Mouse (Mus musculus) lung, postnatal 14 days (tissue): ENCODE results near the gene Mall.

ENCODE experiments used
- DNase-seq: peaks from one replicate; pipeline ENCODE4 v3.0.0; 2021

The Mall gene

GRCm38 (mm10) chr2:127728661-127729450, 876 bp downstream of the Mall start:
- DNase-seq = no peak

DNA sequence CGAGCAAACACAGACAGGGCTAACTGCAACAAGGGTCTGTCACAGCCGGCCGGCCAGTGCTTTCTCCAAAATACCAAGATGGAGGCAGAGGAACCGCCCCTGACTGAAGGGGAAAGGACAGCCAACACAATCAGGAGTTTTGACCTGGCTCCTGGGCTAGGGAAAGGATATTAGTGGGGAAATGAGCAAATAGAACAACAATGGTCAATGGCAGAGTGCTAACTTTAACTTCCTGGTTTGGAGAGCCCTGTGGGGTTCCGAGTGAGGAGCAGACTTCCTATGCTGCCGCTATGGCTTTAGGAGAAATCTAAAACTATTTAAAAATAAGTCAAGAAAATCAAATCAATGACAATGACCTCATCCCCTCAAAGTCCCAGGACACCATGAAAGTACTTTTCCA, 1.6 kb downstream of the Mall start:
- no peak for DNase-seq

DNA sequence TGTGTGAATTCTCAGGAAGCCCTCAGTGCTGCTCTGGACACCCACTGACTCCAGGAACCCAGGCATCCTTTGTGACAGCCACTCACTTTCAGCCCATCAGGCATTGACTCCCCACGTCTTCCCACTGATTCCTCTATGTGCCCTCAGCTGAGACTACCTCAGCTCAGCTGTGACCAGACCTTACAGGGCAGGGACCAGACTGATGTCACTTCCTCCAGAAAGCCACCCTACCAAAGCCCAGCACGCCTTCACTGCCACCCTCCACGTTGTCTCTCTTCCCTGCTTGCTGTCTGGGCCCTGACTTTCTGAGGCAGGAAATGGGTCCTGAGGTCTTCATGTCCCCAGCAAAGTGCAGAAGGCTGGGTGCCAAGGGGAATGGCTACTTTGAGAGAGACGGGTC, 6.5 kb downstream of the Mall start:
- DNase-seq = no peak

GRCm38 (mm10) chr2:127722176-127722892, 7.4 kb downstream of the Mall start:
- DNase-seq = peak; percentile 95

GRCm38 (mm10) chr2:127718839-127719468, 10.8 kb downstream of the Mall start:
- DNase-seq = no peak

DNA sequence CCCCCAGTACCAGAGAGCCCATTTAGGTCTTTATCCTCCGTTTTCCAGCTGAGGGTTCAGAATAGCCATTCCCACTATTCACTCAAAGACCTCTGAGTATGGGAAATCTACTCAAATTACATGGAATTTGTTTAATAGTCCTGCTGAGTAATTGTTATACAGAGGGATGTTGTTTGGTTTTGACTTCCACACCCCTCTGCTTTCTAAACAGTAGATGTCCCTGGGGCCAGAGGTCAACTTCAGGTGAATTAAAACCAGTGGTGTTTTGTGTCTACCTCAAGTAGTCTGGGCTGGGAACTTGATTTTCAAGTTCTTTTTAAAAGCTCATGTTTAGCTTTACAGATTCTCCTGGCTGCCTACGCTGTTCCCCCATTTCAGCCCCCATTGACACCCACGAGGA, 15.0 kb downstream of the Mall start:
- no peak for DNase-seq

DNA sequence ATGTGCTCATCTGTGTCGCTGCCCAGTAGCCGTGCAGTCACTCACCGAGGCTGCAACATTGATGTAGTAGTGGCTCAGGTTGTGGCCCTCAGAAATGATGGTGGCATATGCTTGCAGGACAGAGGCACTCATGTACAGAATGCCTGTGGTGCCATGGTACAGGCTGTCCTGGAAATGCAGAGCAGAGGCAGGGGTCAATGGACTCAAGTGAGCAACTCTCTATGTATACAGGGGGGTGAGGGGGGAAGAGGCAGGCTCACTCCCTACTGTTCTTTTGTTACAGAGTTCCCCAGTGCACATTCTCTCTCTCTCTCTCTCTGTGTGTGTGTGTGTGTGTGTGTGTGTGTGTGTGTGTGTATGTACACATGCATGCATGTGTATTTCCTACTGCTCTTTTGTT, 20.9 kb downstream of the Mall start:
- no peak for DNase-seq

- no peak for DNase-seq
Measured at GRCm38 (mm10) chr2:127708060-127708459, 21.7 kb downstream of the Mall start.

DNA sequence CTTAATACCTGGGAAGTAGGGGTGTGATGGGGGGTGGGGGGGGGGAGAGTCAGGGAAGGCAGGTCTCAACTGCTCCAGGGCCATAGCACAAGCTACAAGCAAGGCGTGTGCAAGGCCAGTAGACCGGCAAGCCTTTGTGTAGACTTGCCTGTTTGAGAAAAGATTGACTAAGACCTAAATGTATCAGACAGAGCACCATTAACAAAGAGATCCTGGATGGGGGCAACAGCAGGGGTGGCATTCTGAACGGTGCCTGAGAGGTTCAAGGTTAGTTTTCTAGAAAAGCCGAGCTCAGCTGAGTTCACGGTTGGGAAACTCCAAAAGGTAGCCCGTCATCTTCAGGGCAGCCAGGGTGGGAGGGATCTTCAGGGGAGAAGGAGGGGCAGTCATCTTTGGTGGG, 24.5 kb downstream of the Mall start:
- no peak for DNase-seq

DNA sequence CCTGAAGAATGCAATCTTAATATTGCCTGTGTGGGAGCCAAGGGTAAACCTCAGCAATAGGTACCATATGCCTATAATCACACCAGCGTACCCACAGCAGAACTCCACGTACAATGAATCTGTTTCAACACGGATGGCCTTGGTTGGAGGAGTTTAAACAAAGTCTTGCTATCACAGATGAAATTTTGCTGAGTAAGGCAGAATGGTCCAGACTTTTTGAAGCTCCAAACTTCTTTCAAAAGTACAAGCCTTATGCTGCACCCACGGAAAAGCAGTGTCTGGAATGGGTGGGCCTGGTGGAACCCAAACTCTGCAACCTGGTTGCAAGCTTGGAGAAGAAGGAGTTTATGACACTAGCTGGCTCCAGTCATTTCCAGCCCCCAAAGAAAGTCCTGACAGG, 40.5 kb downstream of the Mall start:
- DNase-seq = no peak

- DNase-seq = peak; percentile 60
Measured at GRCm38 (mm10) chr2:127683687-127684331, 45.9 kb downstream of the Mall start.

- DNase-seq = peak; percentile 44
Measured at GRCm38 (mm10) chr2:127667843-127668506, 61.8 kb downstream of the Mall start.

GRCm38 (mm10) chr2:127667015-127667414, 62.7 kb downstream of the Mall start:
- DNase-seq = no peak

DNA sequence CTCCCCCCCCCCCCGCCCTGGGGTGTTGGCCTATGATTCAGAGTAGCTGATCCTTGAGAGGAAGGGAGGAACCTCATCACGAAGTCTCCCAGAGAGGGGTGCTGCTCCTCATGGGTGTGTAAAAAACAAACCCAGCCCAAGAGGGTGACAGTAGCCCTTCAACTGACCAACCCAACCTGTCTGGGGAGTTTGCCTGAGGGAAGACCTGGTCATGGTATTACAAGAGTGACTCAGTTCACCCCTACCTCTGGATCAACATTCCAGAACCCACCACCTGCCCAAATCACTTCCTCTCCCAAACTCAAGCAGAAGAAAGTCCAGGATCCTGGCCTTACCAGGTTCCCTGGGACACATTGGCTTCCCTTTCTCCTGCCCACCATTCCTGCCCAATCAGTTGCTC, 67.0 kb downstream of the Mall start:
- no peak for DNase-seq

DNA sequence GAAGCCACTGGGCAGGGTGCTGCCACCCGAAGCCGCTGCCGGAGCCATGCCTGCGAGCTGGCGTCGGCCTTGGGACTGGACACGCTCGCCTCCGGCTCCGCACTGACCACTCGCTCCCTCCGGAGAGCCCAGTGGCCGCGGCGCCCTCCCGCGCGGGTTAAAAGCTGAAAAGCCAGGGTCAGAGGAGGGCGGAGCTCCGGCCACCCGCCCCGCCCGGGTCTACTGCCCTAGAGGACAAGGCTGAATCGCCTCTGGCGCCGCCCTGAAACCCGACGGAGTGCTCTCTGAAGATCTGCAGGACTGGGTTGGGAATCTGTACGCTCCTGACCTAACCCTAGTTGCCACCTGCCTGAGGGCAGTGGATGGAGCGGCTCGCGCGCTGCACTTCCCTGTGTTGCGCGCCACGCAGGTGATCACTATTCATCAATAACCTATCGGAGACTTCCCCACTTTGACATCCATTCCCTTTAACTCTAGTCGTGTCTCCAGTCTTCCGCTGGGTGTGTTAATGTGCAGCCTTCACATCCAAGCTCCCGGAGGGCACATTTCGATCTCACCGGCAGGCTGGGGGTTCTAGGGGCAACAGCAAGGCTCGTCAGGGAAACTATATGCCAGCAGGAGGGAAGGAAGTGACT, 73.5 kb downstream of the Mall start, which contains the start of gene Mal:
Mal (minus strand) TSS at position 610 of the 635 bp plus-strand sequence.
- peak; percentile 55 for DNase-seq

GRCm38 (mm10) chr2:127655419-127655818, 74.3 kb downstream of the Mall start:
- DNase-seq = no peak

DNA sequence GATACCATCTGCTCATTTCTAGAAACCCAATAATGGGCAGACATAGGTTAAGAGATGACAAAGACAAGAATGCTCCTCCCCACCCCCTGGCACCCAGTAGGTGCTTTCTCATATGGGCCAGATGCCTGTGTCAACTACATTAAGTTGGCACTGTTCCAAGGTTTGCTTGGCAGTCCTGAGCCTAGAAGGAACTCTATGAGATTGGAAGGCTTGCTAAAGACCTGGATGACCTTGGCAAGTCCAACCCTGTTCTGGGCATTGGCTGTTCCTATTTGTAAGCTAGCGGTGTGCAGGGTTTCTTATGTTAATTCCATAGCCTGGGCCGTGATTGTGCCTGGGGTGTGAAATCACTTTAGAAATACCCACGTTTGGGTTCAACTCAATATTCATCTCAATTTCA, 74.9 kb downstream of the Mall start:
- no peak for DNase-seq
